Mouse (Mus musculus): ENCODE data around the gene Pam.
"Not testable (repeated sequence)": the region's sequence is repeated elsewhere in the genome, so short reads cannot be mapped to it uniquely, and the experiment has no call there.

Pam gene

DNA sequence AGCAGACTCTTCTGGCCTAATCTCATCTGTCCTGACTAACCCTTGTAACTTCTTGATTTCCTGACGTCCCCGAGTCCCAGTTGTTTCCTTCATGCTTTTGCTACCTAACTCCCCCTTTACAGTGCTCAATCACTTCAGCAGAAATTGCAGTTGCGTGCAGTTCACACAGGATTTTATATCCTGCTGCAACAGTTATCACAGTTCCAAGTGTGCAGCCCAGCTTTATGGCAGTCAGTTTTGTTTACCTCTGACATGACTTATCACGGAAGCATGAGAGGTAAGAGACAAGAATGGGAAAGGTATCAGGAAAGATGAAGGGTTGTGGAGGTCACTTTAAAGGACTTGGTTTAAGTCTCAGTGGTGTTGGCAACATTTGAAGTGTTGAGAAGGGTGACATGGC is 125.7 kb downstream of the Pam start:
- no peak for DNase-seq (ENCODE audit: low spot score in 2 of 2)

DNA sequence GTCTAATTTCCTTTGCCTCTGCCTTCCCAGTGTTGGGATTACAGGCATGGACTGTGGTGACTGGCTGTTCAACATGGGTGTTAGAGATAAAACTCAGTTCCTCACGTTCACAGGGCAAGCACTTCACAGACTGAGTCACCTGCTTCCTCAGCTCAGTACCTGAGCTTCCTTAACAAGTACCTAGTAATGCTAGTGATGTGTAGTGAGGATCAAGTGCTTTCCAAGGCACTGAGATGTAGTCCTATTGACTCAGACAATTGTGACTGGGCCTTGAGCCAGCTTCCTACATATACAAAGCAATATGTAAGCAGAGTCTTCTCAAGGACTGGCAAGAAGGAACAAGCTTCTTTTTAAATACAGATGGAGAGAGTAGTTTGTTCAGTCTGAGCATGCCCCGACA is 131.7 kb downstream of the Pam start:
- DNase-seq (ENCODE audit: low spot score in 2 of 2), result no peak

DNA sequence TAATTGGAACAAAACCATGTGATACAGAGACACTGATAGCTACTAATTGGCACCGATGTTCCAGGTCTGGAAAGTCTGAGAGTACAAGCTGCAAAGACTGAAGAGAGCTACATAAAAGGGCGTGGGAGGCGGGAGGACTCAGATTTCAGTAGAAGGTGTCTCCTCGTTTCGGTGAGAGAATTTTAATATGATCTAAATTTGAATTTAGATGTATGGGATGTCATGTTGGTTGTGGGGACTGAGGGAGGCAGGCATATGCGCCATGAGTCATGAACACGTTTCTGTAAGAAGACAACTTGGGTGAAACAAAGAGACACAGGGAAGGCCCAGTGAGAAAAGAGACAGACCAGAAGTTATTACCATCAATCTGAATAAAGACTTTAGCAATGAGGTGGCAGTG is 133.3 kb downstream of the Pam start:
- DNase-seq (ENCODE audit: low spot score in 2 of 2), result no peak

DNA sequence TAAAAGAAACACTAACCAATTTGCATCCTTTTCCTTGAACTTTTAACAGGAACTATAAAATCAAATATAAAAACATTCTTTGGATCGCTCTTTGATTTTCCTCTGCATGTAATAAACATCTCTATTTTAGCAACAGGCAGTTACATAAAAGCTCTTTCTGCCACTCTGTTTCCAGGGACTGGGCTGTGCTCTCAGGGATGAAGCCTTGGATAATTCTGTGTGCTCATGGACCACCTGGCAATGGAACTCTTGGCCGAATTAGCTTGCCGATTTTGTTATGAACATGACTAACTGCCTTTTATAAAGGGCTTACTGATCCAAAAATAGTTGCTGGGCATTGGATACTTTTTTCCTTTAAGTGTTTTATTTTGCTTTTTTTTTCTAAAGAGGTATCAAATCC is 134.8 kb downstream of the Pam start:
- DNase-seq (ENCODE audit: low spot score in 2 of 2), result no peak

DNA sequence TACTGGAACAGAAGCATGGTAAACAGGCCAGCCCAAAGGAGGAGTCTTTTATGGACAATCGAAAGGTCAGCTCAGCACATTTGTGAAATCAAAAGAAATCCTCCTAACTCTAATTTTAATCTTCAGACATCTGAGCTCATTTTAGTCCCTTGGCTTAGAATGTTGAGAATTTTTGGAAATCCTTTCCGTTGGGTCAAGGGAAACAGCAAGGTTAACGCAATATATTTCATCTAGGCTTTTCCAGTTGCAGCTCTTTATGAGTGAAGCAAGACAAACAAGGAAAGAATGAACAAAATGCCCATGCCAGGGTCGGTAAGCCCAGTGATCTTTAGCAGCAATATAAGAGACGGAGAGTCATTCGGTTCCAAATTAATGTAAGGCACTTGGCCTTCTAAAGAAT is 135.3 kb downstream of the Pam start:
- no peak for DNase-seq (ENCODE audit: low spot score in 2 of 2)

DNA sequence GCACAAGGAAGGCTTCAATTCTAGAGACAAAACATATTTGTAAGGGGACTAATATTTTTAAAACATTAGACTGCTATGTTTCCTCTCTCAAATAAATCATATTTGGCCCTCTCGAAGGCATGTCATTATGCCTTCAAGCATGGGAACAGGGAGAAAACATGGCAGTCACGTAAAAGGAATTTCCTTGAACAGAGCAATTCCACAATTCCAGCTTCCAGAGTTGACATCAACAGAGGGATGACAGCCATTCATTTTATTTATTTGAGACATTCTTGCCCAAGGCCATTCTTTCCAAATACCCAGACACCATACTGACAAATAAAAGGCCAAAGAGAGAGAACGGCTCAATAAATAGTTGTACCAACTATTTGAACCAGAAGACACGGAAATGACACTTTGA is 136.7 kb downstream of the Pam start:
- DNase-seq (ENCODE audit: low spot score in 2 of 2), result no peak

DNA sequence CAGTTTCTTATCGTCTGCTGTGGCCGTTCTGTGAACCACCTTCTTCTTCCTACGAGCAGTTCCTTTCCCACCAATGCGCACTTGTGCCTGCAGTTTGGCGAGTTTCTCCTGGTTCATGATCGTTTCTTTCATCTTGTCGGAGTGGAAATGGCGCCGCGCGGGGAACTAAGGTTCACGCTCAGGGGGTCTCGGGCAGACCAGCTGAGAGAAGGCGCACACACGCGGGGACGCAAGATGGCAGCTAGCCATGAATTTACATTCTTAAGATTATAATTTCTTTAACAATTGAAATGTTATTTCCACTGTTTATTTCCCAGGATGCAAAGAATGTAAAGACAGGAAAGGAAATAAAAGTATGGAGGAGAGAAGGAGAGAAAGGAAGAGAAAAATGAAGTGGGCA is 146.2 kb downstream of the Pam start:
- DNase-seq (ENCODE audit: low spot score in 2 of 2), result not testable (repeated sequence)

DNA sequence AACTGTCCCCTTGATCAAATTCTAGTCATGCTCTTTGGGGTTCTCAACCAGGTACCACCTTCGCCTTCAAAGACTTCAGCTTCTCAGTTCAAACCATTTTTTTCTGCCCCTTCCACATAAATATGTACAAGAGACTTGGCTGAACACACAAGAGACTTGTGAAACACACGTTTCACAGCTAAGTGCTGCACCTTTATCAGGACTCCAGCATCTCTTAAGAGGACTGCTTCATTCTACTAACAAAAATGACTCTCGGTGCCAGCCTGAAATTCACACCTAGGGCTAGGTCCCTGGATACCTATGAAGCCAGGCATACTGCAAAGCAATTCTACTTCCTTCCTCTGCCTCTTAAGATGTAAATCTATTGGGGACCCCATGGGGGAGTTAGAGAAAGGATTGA is 148.3 kb downstream of the Pam start:
- no peak for DNase-seq (ENCODE audit: low spot score in 2 of 2)

DNA sequence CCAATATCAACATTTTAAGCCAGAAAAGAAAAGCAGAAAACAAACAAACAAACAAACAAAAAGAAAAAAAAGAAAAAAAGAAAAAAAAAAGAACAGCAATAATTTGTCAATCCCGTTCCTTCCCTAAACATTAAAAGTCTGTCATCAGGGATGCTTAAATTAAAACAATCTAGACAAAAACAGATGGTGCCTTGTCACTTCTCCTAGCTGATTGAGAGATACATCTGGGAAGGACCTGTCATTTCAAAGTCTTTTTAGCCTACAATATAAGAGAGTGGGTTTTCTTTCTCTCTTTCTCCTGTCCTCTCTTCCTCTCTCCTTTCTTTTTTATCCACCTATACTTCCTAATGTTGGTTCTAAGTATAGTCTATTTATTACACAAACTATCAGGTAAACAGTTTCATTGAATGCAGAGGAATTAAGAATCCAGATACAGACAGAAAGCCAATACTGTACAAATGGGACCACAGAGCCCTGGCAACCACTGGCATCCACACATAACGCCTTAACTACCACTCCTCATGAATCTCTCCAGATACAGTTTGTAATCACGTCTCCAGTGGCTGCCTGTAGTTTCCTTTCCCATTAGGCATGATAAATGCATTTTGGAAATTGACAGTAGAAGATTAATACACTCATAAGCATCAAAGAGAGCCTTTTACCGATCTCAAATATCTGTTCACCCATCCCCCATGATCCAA is 151.4 kb downstream of the Pam start:
- DNase-seq (ENCODE audit: low spot score in 2 of 2), result no peak

DNA sequence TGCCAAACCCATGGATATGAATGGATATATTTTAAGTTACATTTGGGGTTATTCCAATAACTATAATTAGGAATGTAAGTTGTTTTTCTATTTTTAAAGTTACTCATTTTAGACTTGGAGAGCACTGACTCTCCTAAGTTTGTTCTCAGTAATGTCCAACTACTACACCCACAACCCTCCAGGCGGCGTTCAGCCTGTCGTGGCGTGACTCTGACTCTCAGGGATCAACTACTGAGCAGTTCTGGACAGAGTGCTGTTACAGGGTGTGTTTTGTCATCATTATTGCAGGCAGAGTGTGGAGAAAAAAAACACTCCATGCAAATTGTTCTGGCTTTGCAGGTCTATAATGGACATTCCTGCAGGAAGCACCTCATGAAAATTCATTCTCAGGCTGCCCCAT is 152.0 kb downstream of the Pam start:
- DNase-seq (ENCODE audit: low spot score in 2 of 2), result no peak

DNA sequence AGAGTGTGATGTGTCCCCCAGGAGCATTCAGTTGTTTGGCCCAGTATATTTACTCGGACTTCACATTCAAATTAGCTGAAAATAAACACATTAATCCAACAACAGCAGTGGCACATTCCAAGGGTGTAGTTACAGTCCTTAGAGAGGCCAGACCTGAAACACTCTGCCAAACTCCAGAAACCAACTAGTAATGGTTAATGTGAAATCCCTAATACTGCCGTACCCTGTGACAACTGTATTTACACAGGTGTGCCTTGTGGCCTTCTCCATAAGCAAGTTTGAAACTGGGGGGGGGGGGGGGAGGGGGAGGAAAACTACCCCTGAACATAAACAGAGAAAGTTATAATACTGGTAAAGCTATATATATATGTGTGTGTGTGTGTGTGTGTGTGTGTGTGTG is 152.5 kb downstream of the Pam start:
- no peak for DNase-seq (ENCODE audit: low spot score in 2 of 2)

DNA sequence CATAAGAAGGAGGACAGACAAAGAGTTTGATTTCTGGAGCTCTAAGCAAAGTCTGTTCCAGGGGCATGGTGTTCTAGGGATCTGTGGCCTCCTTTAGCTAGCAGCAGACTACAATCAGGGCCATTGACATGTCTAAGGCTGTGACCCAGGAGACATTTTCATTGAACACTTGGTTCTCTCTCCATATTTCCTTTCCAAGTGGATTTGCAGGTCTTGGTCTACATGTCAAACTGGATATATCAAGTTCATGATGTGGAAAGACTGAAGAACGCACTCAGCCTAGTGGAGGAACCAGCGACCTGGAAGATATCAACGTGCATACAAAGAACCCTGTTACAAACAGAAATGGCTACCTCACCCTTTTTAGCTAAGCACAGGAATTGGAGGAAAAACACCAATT is 156.9 kb downstream of the Pam start:
- no peak for DNase-seq (ENCODE audit: low spot score in 2 of 2)

DNA sequence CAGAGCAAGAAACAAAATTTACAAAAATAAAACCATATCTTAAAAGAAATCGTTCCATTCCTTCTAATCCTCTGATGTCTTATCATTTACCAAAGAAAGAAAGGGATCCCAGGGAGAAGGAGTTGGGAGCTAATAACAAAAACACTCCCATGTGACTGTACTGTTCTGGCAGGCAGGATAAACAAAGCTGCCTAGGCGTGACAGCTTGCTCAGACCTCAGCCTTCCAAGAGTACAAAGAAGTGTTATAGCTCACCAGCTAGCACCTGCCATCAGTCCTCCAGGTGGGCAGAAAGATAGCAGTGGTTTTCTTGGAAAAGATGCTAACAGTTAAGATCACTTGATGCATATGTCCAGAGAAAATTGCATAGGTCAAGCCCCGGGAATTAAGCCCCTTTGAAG is 157.4 kb downstream of the Pam start:
- DNase-seq (ENCODE audit: low spot score in 2 of 2), result no peak

DNA sequence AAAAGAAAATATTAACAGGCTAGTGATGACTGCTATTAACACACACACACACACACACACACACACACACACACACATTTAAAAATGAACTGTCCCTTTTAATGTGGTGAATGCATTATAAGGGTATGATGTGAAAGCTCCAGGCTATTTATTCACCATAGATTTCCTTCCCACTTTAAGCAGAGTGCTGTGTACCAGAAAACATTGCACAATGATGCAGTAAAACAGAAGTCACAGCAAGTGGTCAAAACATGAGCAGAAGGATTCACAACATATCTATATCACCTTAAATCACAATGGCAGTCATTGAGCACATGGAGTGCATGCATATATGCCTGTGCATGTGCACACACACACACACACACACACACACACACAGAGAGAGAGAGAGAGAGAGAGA is 160.5 kb downstream of the Pam start:
- DNase-seq (ENCODE audit: low spot score in 2 of 2), result no peak

DNA sequence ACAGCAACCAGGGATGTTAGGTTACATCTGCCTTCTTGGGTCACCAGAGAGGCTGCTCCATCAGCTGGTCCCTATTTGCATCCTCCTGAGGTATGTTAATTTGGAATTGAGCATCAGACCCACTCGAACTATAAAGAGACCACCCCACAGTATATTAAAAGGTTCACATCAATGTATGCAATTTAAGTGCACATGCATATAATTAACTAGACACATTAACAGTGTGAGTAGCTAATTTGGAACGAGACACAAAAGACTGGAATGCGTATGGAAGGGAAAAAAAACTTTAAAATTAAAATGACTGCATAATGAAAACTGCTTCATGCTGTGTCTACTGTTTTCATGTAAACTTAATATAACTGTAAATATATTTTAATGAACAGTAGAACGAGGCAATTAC is 164.2 kb downstream of the Pam start:
- DNase-seq (ENCODE audit: low spot score in 2 of 2), result no peak

DNA sequence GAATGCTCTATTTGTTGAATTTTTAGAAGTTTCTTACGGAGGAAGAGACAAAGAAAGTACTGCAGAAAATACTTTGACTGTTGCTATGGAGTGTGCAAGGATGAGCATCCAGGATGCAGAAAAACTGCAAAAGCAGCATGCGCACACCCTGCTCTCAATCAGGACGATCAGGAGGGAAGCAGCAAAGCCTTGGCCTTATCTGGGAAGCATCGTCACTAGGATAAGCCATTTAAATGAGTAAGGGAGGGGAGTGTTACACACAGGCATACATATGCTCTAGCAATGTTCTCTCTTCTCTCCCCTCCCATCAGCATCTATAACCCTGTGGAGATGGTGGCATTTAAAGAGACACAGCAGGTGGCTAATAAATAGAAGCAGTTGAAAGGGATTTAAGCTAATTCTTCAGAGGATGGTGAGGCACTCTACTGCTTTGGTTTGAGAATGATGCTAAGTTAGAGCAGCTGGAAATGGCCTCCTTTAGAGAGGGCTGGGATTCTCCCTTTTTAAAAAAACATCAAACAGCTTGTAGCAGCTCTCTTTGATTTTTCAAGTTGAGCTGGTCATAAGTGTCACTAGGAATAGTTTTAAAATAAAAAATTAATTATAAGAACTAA is 165.9 kb downstream of the Pam start:
- no peak for DNase-seq (ENCODE audit: low spot score in 2 of 2)

DNA sequence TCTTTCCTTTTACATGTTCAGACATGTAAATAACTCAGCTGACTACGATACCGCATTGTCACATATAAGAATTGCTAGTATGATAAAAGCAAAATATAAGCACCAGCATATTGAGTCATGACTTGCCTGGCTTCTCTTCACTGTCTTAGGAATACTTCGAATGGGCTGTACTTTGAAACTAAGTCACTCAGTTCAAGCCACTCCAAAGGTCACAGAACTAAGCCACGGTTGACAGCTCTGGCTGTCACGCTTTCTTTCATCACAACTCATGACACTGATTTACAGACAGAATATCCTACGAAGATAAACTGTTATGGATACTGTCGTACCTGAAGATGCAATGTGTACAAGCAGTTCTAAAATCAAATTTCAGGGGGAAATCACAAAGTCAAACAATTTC is 168.7 kb downstream of the Pam start:
- DNase-seq (ENCODE audit: low spot score in 2 of 2), result no peak

DNA sequence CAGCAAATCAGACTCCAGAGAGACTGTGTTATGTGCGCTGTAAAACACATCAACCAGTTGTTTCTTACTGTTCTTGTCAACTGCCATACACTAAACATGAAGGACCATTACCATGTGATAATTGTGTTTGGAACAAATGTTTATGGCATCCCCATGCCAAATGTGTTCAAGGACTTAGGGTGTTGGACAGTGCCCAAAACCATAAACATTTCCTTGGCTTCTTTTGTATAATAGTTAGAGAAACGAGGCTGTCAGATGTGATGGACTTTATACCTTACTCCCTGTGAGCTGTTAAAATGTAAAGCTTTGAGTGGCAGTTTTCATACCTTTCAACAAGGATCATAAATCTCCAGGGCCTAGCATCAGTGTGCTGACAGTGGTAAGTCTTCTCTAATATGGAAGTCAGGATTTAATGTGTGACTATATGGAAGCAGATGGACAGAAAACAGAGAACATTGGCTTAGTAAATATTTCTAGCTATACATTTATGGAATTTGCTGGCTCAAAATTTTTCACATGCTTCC is 169.4 kb downstream of the Pam start:
- no peak for DNase-seq (ENCODE audit: low spot score in 2 of 2)

DNA sequence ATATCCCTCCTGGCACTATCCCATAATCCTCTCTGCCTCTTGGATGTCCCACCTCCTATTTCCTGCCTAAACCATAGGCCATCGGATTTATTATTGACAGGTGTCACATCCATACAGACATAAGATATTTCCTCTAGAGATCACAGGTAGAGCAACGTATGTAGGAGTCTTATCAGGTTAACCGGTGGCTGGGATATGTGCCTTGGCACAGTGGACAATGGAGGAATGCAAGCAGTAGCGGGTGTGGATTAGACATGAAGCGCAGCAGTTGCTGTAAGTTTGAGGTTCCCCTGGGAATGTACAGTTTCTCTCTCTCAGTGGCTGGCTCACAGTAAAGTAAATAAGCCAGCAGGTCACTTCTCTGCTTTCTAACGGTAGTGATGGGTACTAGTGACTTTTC is 173.1 kb downstream of the Pam start:
- no peak for DNase-seq (ENCODE audit: low spot score in 2 of 2)

DNA sequence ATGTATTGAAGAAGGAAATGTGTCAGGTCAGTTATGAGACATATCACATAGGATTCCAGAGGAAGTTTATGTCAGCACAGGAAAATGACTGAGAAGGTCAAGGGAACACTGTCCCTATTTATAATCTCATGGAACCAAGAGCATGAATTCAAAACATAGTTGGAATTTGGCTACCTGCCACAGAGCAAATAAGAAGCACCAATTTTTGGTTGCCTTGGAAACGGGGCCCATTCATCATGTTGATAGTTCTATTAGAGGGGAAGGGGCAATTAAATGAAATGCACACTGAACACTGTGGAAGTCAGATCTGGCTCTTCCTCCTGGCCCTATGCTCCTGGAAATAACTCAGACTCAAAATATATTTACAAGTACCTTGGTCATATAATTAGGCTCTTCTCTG is 173.6 kb downstream of the Pam start:
- no peak for DNase-seq (ENCODE audit: low spot score in 2 of 2)

DNA sequence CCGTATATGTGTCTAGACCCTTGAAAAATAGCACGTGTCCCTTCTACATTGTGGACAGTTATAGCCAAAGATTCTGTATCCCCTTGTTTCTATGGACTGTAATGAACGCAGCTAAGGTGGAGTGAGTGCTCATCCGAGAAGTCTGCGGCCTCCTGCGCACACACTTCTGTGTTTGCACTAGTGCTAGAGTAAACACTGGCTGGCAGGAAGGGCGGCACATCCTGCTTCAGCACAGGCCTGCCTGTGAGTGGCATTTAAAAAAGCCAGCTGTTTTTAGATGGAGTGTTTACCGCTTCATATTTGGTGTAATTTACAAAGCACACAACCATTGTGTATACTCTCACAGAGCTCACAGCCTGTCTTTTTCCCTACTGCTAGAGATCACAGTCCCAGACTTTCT is 177.0 kb downstream of the Pam start:
- no peak for DNase-seq (ENCODE audit: low spot score in 2 of 2)

DNA sequence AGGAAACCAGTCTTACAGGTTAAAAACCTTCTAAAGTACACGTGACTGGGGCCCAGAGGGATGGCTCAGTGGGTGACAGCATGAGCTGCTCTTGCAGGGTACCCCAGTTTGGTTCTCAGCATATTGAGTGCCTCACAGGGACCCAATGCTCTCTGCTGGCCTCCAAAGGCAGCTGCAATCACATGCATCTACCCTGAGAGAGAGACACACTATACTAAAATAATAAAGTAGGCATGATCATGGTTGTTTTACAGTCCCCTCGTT is 178.5 kb downstream of the Pam start:
- DNase-seq (ENCODE audit: low spot score in 2 of 2), result no peak

DNA sequence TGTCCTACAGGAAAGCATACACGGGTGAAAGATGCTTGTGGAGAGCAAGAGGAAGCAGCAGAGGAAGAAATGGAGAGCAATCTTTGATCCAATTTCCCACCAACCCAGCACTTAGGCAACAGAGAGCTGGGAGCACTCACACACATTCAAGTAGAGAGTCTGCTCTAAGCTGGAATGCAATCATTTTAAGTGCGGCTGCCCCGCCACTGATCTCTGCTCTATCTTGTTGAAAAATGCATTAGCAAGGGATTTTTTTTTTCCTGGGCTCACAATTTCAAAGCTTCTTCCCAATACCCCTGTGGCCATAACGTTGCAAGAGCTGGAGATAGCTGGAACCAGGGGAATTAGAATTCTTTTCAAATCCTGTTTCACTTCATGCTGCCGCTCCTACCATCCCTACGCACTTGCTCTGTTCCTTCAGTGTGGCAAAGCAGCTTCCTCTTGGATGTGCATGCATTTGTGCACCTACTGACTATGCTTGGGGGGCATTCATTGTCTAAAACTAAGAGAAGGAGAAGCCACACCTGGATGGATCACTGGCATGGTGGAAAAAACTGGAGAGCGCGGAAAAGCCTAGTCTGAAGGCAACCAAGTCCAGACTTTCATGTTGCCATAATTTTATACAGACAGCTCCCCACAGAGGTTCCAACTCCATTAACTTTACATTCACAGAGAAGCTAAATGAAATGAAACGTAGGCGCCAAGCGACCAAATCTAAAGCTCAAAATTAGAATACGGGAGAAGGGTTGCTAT is 179.1 kb downstream of the Pam start:
- DNase-seq (ENCODE audit: low spot score in 2 of 2), result no peak
